Mouse (Mus musculus) monocyte, adult 5-6 weeks (primary cell): ENCODE measurements around the gene Cfap61. TPM values are rescaled to one million over a fixed set of nuclear protein-coding genes. Genes with fewer than 3 reads are reported as not detected.

Experiments used
- ATAC-seq: fragments of 153-309, 156-312 bp; replicated peaks from 2 replicates; pipeline ENCODE4 v1.8.0; 2017; ENCODE audit warnings: mild to moderate bottlenecking; ENCODE audit not compliant: low TSS enrichment, insufficient number of reproducible peaks, severe bottlenecking, poor library complexity, low FRiP score
- total RNA-seq: library from RNA; stranded (forward); fragments of 200-1000, 200-491, 200-594 nt; gene quantifications from 3 replicates; pipeline ENCODE4 v1.2.3, GENCODE M21; 2017

The Cfap61 gene
- total RNA-seq, 1 experiment from 2014 or later = not detected

DNA sequence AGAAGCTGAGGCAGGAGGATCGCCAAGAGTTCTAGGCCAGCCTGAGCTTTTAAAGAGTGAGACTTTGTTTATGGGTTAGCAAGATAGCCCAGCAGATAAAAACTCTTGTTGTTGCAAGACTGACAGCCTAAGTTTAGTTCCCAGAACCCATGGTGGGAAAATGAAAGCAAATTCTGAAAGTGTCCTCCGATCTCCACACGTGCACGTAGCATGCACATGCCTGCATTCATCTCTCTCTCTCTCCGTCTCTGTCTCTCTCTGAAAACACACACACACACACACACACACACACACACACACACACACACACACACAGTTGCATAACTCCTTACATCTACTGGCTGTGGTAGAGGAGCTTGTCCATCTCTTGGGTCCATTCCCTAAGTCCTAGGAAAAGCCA lies 182.1 kb downstream of the Cfap61 start:
- ATAC-seq = no peak

DNA sequence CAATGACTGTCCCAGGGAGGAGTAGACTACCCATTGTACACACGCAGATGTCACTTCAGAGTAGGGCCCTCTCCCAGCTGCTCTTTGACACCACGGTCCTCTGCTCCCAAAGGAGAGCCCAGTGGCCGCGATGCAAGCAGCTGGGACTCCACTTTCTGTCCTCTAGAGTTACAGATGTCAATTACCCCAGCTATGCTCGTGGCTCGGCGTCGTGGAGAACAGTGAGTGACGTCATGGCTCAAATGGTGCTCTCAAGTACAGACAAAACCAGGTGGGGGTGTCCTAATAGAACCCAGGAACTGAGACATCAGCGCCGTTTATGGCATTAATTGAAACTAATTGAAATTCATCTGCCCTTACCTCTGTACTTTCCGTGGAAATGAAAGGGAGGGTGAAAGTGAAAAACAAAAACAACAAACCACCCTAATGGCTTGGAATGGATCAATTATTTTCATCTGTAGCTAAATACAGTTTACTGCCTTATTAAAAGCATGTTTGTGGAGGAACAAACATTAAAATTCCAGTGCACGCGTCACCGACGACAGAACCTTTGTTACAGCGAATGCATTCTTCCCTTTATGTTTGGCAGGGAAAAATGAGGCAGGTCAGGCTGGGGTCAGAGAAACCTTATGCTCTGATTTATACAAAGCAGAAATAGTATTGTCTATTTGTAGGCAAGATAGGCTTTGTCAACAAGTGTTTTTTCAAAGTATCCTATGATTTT lies 182.8 kb downstream of the Cfap61 start:
- no peak for ATAC-seq

DNA sequence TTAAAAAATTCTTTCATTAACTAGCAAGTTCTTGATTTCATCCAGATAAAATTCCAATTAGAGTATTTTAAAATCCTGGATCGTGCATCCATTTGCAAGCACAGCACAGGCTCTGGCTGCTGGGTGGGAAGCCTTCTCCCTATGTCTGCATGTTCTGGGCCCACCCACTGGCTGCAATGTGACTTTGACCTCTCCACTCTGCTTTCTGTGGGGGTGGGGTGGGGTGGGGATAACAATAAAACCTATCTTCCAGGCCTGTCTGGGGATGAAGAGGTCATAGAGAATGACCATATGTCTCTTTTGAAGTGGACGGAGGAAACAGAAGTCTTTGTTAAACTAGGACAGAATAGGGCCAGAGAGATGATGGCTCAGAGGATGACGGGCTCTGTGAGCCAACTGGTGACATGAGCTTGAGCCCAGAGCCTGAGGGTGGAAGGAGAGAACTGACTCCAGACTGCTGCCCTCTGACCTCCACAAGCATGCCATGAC lies 183.4 kb downstream of the Cfap61 start:
- no peak for ATAC-seq

DNA sequence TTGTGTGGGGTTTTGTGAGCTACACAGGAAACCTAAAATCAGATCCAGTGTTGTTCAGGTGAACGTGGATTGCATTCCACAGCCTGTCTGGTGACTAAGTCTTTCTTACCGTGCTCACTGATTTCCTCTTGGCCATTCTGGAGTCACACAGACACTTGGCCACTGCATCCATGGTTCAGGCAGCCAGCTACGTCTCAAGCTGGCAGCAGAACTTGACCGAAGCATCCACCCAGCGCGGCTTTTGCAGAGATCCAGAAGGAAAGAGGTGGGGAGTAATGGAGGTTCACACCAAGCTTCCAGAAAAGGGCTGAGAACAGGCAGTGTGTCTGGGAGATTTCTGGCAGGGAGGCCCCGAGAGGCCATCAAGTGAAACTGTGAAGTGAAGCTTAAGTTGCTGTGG lies 187.0 kb downstream of the Cfap61 start:
- ATAC-seq = no peak

DNA sequence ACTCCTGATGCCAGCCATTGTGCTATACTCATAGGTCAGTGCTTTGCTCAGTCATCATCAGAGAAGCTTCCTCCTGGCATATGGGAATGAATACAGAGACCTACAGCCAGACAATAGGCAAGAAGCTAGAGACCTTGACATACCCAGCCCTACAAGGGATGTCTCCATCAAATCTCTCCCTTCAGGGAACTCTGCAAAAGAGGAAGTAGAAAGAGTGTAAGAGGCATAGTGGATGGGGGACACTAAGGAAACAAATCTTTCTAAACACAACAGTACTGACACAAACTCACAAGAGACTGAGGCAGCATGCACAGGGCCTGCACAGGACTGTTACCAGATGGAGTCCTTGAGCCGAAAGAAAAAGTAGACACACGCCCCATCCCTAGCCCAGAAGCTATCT lies 190.5 kb downstream of the Cfap61 start:
- no peak for ATAC-seq

DNA sequence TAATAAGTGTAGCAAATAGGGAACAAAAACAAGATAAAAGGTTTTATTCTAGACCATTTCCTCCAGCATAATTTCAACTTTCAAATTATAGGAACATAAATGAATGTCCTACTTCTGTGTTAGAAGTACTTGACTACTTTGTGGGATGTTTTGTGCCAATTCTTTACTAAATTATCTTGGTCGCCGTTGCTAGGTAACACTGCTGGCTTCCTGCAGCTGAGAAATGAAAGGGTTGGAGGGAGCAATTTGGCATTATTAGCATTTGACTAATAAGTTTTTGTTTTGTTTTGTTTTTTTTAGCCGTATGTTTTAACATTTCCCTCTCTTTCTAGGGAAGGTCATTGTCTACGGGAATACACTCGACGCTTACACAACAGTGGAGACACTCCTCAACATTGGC lies 194.0 kb downstream of the Cfap61 start:
- no peak for ATAC-seq

DNA sequence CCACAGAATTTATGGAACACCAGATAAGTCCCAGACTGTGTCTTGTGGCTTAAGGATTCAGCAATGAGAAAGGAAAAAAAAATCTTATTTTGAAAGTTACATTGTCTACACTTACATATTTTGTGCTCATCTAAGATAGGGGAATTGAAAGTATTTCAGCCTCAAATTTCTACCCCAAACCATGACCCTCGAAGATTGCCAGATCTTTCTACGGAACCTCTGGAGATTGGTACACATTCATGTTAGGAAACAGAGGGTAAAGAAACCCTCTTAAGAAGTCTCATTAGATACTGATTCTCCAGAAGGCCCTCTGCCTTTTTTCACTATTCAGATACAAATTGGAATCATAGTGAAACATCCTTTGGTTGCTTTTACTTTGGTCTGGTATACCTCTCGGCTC lies 195.9 kb downstream of the Cfap61 start:
- ATAC-seq = no peak

DNA sequence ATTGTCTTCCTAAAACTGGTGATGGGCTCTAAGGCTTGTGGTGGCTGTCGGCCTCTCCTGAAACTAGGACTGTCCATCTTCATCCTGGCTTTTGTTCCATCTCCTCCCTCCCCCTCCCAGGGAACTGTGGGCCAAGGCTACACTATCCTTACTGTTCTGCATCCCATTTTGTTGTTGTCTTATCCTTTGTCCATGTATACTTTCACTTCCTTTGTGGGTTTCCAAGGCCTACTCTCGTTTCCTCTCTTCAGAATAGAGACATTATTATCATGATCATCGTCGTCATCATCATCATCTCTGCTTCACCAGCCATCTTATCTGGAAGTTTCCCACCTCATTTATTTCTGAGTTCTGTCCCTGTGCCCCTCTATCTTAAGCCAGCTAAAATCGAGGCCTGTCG lies 199.7 kb downstream of the Cfap61 start:
- peak; percentile 61 for ATAC-seq

DNA sequence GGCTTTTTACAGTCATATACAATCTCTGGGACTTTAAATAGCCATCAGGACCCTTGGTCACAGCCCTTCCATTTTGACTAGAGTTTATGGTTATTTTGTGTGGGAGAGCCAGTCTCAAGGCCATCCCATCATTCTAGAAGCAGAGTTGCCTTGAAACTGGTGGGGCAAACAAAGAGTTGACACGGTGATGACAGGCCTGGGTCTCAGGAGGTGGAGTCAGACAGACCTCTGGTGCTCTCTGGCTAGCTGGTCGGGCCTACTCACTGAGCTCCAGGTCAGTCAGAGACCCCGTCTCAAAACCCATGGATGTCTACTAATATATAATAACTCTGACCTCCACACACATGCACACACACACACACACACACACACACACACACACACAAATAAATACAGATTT lies 206.1 kb downstream of the Cfap61 start:
- no peak for ATAC-seq

DNA sequence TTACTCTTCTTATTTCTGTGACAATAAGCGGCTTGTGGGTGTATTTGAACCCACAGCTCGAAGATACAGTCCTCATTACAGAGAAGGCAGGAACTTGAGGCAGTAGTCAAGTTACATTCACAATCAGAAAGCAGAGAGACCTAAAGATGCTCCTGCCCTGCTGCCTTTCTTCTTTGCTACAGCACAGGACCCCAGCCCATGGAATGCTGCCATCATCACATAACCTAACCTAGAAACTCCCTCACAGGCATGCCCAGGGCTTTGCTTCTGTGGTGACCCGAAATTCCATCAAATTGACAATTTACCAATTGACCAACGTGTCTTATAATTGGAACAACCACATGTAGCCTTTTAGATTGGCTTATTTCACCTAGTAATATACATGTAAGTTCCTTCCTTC lies 212.7 kb downstream of the Cfap61 start:
- ATAC-seq = no peak

DNA sequence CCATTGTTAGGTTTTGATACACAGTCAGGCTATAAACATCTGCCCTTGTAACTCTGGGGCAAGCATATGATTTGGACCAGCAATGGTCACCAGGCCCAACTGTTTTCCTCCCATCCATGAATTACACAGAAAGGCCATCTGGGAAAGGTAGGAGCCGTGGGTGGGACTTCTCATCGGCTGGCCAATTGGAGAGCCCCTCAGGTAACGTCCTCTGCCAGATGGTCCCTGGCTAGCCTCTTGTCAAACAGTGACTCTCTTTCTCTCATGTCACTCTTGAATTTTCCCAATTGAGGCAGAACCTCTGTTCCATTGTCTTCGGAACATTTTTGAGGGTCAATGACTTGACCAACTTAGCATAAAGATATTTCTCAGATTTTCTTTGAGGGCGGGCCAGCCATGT lies 213.2 kb downstream of the Cfap61 start:
- ATAC-seq = no peak

DNA sequence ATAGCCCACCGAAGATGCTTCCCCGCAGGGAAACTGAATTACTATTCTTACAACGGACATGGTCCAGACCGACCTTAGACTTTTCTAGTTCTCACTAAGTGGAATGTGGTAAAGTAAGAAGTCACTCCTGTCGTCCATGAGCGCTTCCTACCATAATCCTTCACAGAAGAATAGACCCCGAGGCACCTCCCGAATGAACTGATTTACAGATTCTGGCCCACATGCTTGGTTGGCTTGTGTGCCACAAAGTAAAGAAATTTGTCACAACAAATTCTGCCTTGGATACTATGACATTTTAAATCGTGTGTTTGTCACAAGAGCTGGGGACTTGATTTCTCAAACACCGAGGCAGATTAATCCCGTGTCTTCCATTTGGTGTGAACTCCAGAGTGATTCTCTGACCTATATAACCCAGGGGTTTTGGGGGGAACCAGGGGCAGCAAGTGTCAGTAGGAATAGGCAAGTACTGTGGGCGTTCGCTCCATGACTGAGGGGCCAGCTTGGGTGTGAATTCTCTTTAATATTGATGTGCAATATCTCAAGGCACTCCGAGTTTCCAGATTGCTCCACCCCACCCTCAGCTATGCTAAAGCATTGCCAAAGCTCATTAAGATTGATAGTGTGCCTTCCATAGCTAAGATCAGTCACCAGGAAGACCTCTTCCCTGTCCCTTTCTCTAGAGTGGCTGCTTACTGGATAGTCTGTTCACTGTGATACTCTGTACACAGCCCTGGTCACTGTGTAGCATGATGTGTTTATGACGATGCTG lies 214.8 kb downstream of the Cfap61 start:
- no peak for ATAC-seq

DNA sequence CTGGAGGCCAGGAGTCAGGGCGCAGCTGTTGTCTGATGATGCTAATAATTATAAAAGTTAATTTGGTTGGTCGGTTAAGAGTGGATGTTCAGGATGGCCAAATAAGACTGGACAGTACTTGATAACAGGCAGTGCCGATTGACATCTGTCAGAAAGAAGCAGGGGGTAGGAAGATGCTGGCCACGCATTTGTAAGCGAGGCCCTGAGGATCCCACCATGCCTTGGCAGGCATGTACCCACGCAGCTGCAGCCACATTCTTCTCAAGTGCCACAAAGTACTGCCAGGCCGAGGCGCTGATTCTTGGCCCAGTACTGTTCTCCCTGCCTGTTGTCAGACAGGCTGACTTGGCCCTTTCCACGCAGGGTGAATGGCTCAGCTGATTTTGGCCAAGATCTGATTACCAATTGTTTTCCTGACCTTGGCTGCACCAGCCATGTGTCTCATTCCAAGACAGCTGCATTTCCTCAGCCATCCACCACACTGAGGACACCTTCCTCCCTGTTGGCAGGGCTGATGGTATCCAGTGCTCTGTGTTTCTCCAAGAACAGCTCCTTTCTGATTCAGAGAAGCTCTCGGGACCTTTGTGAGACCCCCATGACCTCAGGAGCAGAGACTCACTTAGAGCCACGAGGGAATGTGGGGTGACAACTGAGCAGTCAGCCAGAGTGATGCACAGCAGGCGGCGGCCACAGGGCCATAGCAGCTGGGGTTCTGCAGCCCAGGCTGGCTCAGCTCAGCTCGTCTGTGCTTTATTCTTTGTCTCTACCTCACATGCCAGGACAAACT lies 233.6 kb downstream of the Cfap61 start:
- ATAC-seq = no peak

DNA sequence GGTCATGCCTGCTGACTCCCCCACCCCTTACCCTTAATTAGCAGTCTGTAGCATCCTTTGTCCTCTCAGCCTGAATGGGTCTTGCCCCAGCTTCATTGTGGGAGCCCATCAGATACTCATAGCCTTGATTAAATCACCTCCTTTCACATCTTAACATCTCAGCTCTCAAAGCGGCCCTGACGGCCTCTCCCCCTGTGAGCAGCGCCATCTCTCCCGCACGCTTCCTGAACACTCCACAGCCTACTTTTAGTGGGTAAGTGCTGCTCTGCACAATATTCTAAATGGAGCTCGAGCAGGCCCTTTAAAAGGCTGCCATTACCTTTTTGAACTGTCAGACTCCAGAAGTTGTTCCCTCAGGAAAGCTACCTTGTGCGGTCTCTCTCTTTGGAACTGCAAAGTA lies 234.9 kb downstream of the Cfap61 start:
- ATAC-seq = no peak

DNA sequence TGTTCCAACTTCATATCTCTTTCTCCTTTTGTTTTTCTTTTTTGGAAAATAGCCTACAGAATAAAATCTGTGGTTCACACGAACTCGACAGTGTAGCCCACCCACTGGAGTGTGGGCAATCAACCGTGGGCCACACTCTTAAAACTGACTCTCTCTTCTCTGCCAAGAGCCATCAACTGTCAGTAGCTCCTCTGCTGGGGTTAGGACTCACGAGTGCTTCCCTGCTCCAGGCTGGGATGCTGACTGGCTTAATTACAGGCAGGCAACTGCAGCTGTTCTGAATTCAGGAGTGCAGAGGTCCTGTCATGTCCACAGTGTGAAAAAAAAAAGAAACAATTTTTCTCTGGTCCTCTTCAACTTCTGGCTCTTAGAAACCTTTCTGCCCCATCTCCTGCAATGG lies 237.5 kb downstream of the Cfap61 start:
- no peak for ATAC-seq

DNA sequence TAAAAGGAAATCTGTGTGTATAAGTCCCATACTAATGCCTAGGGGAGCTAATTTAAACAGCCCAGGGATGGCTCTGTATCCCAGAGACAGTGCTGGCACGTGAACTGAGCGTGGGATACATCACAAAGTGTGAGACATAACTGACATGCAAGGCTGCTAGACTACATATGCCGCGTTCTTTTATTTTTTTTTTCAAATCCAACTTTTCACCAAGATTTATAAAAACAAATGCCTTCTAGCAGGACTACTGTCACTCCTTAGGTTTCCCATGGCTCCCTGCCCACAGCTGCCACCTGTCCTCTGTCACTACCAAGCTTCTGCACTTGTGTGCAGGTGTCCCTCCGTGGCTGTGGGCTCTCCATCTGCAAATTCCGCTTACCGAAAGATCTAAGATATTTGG lies 239.6 kb downstream of the Cfap61 start:
- no peak for ATAC-seq

DNA sequence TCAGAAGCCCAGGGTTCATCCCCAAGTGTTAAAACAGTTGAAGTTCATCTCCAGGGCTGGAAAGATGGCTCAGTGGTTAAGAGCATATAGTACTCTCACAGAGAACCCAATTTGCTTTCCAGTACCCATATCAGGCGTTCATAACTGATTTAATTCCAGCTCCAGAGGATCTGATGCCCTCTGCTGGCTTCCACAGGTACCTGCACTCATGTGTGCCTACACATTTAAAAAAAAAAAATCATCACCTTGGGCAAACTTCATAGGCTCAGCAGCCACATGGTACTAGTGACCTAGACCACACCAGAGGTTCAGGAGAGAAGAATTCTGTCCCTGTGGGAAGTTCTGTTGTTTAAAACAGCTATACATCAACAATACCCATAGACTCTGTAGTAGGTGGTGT lies 244.1 kb downstream of the Cfap61 start:
- ATAC-seq = no peak

DNA sequence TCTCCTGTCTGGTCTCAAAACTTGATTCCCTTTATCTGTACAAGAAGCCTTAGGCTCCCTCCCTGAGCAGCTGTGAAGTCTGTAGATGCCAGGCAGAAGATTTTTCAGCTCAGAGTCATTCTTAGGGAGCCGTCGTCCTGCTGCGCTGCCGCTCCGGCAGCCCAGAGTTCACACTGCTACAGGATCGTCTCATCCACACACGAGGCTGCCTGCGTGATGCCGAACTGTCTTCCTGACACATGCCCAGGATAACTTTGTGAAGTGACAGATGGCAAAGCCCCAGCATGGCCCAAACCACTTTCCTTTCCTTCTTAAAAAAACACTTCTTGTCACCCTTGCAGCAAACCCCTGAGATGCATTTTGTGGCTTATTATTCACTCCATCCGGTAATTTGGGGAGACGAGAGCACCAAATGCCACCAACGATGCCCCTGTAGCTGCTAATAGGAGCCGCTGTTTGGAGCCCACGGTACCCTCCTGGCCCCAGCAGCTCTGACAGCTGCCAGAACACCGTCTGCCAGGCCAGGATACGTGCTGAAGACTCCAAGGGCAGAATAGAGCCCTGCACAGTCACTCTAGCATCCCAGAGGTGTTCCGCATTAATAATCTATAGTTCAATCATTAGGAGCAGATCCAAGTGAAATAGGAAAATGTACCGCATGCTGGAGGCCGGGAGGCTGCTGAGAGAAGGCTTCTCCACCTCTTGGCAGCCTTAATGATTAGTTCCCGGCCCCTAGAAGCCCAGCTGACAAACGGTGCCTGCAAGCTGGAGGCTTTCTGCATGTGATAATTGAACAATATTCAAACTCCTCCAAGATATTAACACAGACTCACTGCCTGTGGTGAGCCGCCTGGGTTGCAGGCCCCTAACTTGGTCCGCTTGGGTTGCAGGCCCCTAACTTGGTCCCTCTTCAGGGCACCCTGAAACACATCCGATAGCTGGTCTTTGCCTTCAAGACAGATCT lies 249.5 kb downstream of the Cfap61 start:
- ATAC-seq = no peak
